Mouse (Mus musculus) bone marrow macrophage, adult 2 months (primary cell): ENCODE data around the gene Ptx3. TPM values are rescaled to one million over a fixed set of nuclear protein-coding genes. Genes with fewer than 3 reads are reported as not detected.

Experiments
- H3K27ac ChIP-seq: 2 replicates; pipeline ENCODE4 v1.5.1; 2012; ENCODE audit warnings: low read depth, low read length; ENCODE audit not compliant: insufficient read depth
- H3K4me1 ChIP-seq: 2 replicates; pipeline ENCODE4 v1.6.1; 2012; ENCODE audit warnings: low read length; ENCODE audit not compliant: control insufficient read depth, insufficient read depth
- H3K4me3 ChIP-seq: 2 replicates; pipeline ENCODE4 v1.5.1; 2012; ENCODE audit warnings: mild to moderate bottlenecking, low read length, moderate library complexity; ENCODE audit not compliant: insufficient read depth
- CTCF ChIP-seq: IDR thresholded peaks from 2 replicates; pipeline ENCODE4 v1.5.1; 2012; ENCODE audit warnings: low read depth, mild to moderate bottlenecking, low read length, moderate library complexity
- POLR2A ChIP-seq: IDR thresholded peaks from 2 replicates; pipeline ENCODE4 v1.6.1; 2012; ENCODE audit warnings: mild to moderate bottlenecking, low read depth, low read length, borderline replicate concordance
- polyA plus RNA-seq: library from polyadenylated mRNA; stranded (reverse); fragments of >200 nt; gene quantifications from 2 replicates; pipeline ENCODE4 v1.2.4, GENCODE M21; 2012; ENCODE audit not compliant: missing spikeins, insufficient read depth, insufficient read length

The Ptx3 gene
- 0.67 and 1.3 TPM in 2 replicates for polyA plus RNA-seq

GRCm38 (mm10) chr3:66219655-66220191, at the start of gene Ptx3:
TSS of gene Ptx3 (plus strand) at chr3:66219910.
- Histone ChIP-seq H3K27ac (no peak within 1 kb of the TSS), H3K4me1 (no peaks in the 10 kb centered on the region), H3K4me3 (no peak within 1 kb of the TSS)
- no peak for TF ChIP-seq CTCF

GRCm38 (mm10) chr3:66172907-66173306, 46.8 kb upstream of the Ptx3 start:
- TF ChIP-seq CTCF (no peak), POLR2A (no peak)
- no peak overlapping the region for H3K27ac ChIP-seq
- H3K4me1 ChIP-seq = no peaks in the 10 kb centered on the region
- no peak overlapping the region for H3K4me3 ChIP-seq

- TF ChIP-seq CTCF (no peak), POLR2A (no peak)
- Histone ChIP-seq H3K4me1 (no peaks in the 10 kb centered on the region), H3K4me3 (no peak overlapping the region)
Observed at GRCm38 (mm10) chr3:66179647-66180046, 40.1 kb upstream of the Ptx3 start.

GRCm38 (mm10) chr3:66193910-66194562, 25.7 kb upstream of the Ptx3 start:
- H3K4me1 ChIP-seq = no peaks in the 10 kb centered on the region
- TF ChIP-seq POLR2A = no peak
- TF ChIP-seq CTCF = no peak
- H3K27ac ChIP-seq = no peak overlapping the region
- no peak overlapping the region for H3K4me3 ChIP-seq

More at GRCm38 (mm10) chr3:66179647-66180046, 40.1 kb upstream of the Ptx3 start:
- H3K27ac ChIP-seq = no peak overlapping the region

- Histone ChIP-seq H3K4me1 (no peaks in the 10 kb centered on the region), H3K27ac (no peak overlapping the region), H3K4me3 (no peak overlapping the region)
- TF ChIP-seq POLR2A (no peak), CTCF (no peak)
Observed at GRCm38 (mm10) chr3:66208836-66209573, 10.7 kb upstream of the Ptx3 start.

- TF ChIP-seq POLR2A (no peak), CTCF (no peak)
- no peak overlapping the region for H3K27ac ChIP-seq
- H3K4me1 ChIP-seq = no peaks in the 10 kb centered on the region
- no peak overlapping the region for H3K4me3 ChIP-seq
Observed at GRCm38 (mm10) chr3:66213524-66213923, 6.2 kb upstream of the Ptx3 start.

- Histone ChIP-seq H3K4me1 (no peaks in the 10 kb centered on the region), H3K4me3 (no peak overlapping the region), H3K27ac (no peak overlapping the region)
- TF ChIP-seq POLR2A = no peak
- no peak for TF ChIP-seq CTCF
Observed at GRCm38 (mm10) chr3:66215759-66216158, 4.0 kb upstream of the Ptx3 start.

- TF ChIP-seq CTCF = no peak
- no peak for TF ChIP-seq POLR2A
- Histone ChIP-seq H3K4me1 (no peaks in the 10 kb centered on the region), H3K27ac (no peak overlapping the region), H3K4me3 (no peak overlapping the region)
Observed at GRCm38 (mm10) chr3:66220554-66221242, 988 bp downstream of the Ptx3 start.

GRCm38 (mm10) chr3:66221243-66221611, 1.5 kb downstream of the Ptx3 start:
- TF ChIP-seq POLR2A (no peak), CTCF (no peak)
- no peak overlapping the region for H3K27ac ChIP-seq

More at GRCm38 (mm10) chr3:66221243-66221611, 1.5 kb downstream of the Ptx3 start:
- Histone ChIP-seq H3K4me1 (no peaks in the 10 kb centered on the region), H3K4me3 (no peak overlapping the region)
